Mouse (Mus musculus) midbrain, embryonic 15.5 days (tissue): ENCODE measurements at regions not wholly inside any gene's neighbourhood (a gene's known extent, or its start where the extent isn't known, plus 50 kb on each side); places are given as distances from the start of the nearest gene placed in this dataset.
A peak's percentile ranks its signal among the peaks of the same experiment; 100 is the strongest.
"Not testable (repeated sequence)": the region's sequence is repeated elsewhere in the genome, so short reads cannot be mapped to it uniquely, and the experiment has no call there.

Source experiments
- ATAC-seq: fragments of 200-750 bp; cut with Nextera tagmentation; replicated peaks from 2 replicates; pipeline ENCODE4 v1.8.0; 2017; ENCODE audit warnings: moderate TSS enrichment
- H3K27ac ChIP-seq: fragments of 300-500 bp; sonication (generic); 2 replicates; pipeline ENCODE4 v1.5.1; 2015; ENCODE audit warnings: mild to moderate bottlenecking, inconsistent platforms
- H3K27me3 ChIP-seq: fragments of 300-500 bp; sonication (generic); replicated peaks from 2 replicates; pipeline ENCODE4 v1.6.1; 2015; ENCODE audit warnings: inconsistent platforms
- H3K36me3 ChIP-seq: fragments of 300-500 bp; sonication (generic); replicated peaks from 2 replicates; pipeline ENCODE4 v1.6.1; 2015; ENCODE audit warnings: inconsistent platforms
- H3K4me1 ChIP-seq: fragments of 300-500 bp; sonication (generic); 2 replicates; pipeline ENCODE4 v1.6.1; 2015; ENCODE audit warnings: inconsistent platforms
- H3K4me2 ChIP-seq: fragments of 300-500 bp; sonication (generic); 2 replicates; pipeline ENCODE4 v1.6.1; 2015; ENCODE audit warnings: inconsistent platforms, mild to moderate bottlenecking, moderate library complexity
- H3K4me3 ChIP-seq: fragments of 300-500 bp; sonication (generic); 2 replicates; pipeline ENCODE4 v1.5.1; 2015; ENCODE audit warnings: mild to moderate bottlenecking, inconsistent platforms
- H3K9ac ChIP-seq: fragments of 300-500 bp; sonication (generic); 2 replicates; pipeline ENCODE4 v1.6.1; 2015; ENCODE audit warnings: mild to moderate bottlenecking, inconsistent platforms
- H3K9me3 ChIP-seq: fragments of 300-500 bp; sonication (generic); 2 replicates; pipeline ENCODE4 v1.6.1; 2016; ENCODE audit warnings: inconsistent platforms
- WGBS: fragments of 180-500 bp; shearing (Covaris S2); methylation state at CpG from one replicate; pipeline ENCODE4 v1.1.7; 2015; ENCODE audit warnings: mixed read lengths; 5-methylcytosine and 5-hydroxymethylcytosine counted together

DNA sequence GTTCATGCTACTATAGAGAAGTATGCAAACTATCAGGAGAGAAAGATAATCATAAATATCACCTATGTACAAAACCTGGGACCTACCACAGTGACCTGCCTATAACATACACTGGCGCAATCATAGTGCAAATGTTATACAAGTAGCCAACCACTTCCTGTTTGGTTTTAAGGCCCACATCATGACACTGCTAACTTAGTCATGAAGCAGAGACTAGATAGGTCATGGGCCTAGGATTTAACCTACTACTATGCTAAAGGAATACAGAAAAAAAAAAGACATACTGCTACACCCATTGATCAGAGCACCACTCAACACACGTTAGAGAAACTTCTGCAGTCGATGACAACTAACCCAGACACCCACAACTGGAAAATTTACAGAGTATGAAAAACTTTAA lies 498.6 kb upstream of the Acvr2a start:
- peaks cover 13% of the 10 kb centered on the region; the same call in 1 of the 2 replicates for H3K4me1 ChIP-seq
- ATAC-seq, result no peak
- no peak overlapping the region for H3K27ac ChIP-seq
- no peaks in the 10 kb centered on the region for H3K9me3 ChIP-seq
- H3K36me3 ChIP-seq, result no peaks in the 10 kb centered on the region
- H3K4me3 ChIP-seq, result no peak overlapping the region
- 95% methylated on average over 3 of the region's 3 CpGs for WGBS
- no peak overlapping the region for H3K9ac ChIP-seq
- no peak overlapping the region for H3K4me2 ChIP-seq
- no peaks in the 10 kb centered on the region for H3K27me3 ChIP-seq

DNA sequence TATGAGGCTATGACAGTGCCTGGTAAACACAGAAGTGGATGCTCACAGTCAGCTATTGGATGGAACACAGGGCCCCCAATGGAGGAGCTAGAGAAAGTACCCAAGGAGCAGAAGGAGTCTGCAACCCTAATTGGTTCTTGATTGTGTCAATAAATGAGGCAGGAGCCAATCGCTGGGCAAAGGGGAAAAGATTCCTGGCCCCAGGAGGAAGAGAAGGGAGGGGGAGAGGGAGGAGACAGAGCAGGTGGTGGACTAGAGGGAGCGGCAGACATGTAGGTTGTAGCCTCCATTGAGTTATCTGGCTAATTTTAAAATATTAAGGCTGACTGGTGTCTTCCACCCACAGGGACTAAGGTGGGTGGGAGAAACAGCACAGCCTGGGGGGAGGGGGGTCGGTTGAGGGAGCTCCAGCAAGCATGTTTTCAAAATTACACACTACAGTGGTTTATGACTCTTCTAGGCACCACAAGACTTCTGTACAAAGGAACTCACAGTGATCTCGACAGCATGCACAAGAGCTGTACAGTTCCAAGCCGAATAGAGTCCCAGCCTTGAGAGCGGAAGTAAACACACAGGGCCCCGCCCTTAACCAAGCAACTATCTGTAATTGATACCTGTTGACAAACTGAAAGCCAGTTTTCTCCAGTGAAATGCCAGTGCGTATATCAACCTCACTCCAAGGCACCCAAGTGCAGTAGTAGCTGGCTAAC lies 497.6 kb upstream of the Acvr2a start:
- H3K9ac ChIP-seq, result no peak overlapping the region
- no peaks in the 10 kb centered on the region for H3K36me3 ChIP-seq
- no peak for ATAC-seq
- H3K4me3 ChIP-seq, result no peak overlapping the region
- WGBS, result 90% methylated on average over 8 of the region's 8 CpGs
- no peak overlapping the region for H3K4me2 ChIP-seq
- H3K27ac ChIP-seq, result no peak overlapping the region
- H3K27me3 ChIP-seq, result no peaks in the 10 kb centered on the region
- no peaks in the 10 kb centered on the region for H3K9me3 ChIP-seq
- peaks cover 13% of the 10 kb centered on the region; the same call in 1 of the 2 replicates for H3K4me1 ChIP-seq

DNA sequence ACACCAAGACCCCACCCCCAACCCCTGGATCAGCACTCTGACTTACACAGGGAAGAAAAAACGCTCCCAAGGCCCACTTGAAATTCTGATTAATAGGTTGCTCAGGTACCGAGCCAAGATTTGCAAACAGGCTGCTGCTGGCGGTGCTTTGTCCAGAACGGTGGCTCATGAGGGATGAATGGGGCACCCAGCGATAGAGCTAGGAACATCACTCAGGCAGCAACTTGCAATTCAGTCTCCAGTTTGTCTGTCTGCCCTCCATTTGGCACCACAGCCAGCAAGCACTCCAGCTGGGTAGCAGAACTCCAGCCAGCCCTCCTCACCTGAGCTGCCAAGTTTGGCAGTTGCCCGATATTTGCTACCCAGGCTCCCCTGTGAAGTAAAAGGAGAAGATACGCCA lies 496.1 kb upstream of the Acvr2a start:
- no peak overlapping the region for H3K4me3 ChIP-seq
- peak; percentile 48; the same call in 1 of the 2 replicates for ATAC-seq
- no peak overlapping the region; the same call in 1 of the 2 replicates for H3K4me2 ChIP-seq
- no peaks in the 10 kb centered on the region for H3K27me3 ChIP-seq
- no peak overlapping the region for H3K27ac ChIP-seq
- H3K4me1 ChIP-seq, result peaks cover 13% of the 10 kb centered on the region; the same call in 1 of the 2 replicates
- no peaks in the 10 kb centered on the region for H3K36me3 ChIP-seq
- no peak overlapping the region for H3K9ac ChIP-seq
- 39% methylated on average over 7 of the region's 7 CpGs for WGBS
- H3K9me3 ChIP-seq, result no peaks in the 10 kb centered on the region

DNA sequence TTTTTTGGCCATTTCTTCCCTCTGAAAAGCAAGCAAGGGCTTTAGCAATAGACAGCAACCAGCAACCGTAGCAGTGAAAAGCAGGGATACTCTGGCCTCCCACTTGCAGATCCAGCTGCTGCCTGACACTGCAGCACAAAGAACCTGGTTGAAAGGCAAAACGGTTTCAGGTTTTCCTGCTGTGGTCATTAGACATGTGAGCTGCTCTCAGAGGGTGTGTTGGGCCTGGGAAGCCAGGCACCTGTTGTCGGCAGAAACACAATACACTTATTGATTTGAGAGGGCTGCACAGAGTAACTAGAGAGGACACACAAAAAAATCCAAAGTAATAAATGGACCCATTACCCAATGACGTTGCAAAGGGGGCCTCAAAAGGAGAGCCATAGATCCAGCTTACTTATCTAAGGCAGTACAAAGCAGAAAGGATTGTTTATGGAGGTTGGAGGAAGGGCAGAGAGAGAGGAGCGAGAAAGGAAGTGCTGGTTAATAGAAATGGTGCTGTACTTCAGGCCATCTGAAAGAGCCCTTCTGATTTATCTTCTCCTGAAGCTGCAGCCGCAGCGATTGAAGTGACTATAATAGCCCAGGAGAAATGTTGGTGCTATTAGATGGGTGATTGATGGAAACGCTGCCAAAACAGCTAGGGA lies 495.4 kb upstream of the Acvr2a start:
- ATAC-seq, result peak; percentile 62
- no peaks in the 10 kb centered on the region for H3K36me3 ChIP-seq
- H3K9ac ChIP-seq, result no peak overlapping the region
- no peak overlapping the region for H3K4me3 ChIP-seq
- no peak overlapping the region for H3K27ac ChIP-seq
- no peak overlapping the region for H3K4me2 ChIP-seq
- no peaks in the 10 kb centered on the region for H3K27me3 ChIP-seq
- peaks cover 13% of the 10 kb centered on the region; the same call in 1 of the 2 replicates for H3K4me1 ChIP-seq
- 38% methylated on average over 8 of the region's 8 CpGs for WGBS
- no peaks in the 10 kb centered on the region for H3K9me3 ChIP-seq

DNA sequence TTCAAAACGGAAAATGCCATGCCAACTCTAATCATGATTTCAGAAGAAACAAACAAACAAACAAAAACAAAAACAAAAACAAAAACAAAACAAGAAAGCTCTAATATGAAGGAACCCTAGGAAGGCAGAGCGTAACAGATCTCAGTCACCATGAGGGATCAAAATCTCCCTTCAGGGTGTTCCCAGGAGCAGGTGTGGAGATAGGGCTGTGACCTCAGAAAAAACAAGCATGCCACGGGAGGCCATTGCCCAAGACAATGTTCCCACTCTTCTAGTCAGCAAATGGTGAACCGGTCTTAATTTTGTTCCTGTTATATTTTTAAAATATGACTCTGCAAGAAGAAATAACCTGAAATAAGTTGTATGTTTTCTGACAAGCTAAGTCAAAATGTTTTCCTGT lies 492.4 kb upstream of the Acvr2a start:
- Histone ChIP-seq H3K36me3 (no peaks in the 10 kb centered on the region), H3K9me3 (no peaks in the 10 kb centered on the region), H3K27me3 (no peaks in the 10 kb centered on the region), H3K4me2 (no peak overlapping the region), H3K9ac (no peak overlapping the region), H3K27ac (no peak overlapping the region), H3K4me1 (peaks cover 13% of the 10 kb centered on the region; the same call in 1 of the 2 replicates), H3K4me3 (no peak overlapping the region)
- no peak for ATAC-seq
- 83% methylated on average over 4 of the region's 4 CpGs for WGBS

DNA sequence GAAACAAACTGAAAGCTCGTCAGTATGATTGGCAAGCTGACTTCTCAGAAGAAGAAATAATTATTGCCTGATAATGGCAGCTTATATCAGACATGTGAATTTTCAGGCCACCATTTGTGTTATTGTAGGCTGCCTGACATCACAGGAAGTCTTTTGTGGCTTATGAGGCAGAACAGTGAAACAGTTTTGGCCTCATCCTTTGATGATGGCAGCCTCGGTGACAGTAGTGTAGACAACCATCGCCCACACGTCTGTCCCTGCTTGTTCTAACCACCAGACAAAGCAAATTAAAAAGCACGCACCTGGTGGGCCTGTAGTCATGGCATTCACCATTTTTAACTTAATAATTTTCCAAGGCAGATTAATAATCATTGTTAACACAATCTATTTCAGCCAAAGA lies 491.6 kb upstream of the Acvr2a start:
- no peaks in the 10 kb centered on the region for H3K27me3 ChIP-seq

DNA sequence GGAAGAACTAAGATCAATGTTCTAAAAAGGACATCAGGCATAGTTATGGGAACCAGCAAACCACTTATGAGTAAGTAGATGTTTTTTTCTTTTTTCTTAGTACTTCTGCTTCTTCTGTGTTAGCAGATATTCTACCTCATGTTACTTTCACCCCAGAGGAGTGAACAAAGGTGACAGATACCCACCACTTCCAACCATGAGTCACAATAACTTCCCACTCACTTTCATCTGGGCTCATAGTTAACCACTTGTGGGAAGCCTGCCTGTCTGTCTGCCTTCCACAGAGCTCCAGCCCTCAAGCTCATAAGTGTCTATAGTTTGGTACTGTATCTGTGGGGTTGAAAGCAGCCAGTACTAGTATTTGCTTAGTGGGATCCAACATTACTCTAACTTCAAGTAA lies 485.7 kb upstream of the Acvr2a start:
- Histone ChIP-seq H3K36me3 (no peaks in the 10 kb centered on the region), H3K27me3 (no peaks in the 10 kb centered on the region), H3K9me3 (no peaks in the 10 kb centered on the region), H3K4me1 (0 out of 2 replicates have a peak, but pooled peaks cover 6% of the 10 kb centered on the region), H3K27ac (no peak overlapping the region), H3K4me2 (no peak overlapping the region), H3K9ac (no peak overlapping the region), H3K4me3 (no peak overlapping the region)
- ATAC-seq, result no peak

More for the DNA sequence above, 491.6 kb upstream of the Acvr2a start:
- H3K4me2 ChIP-seq, result no peak overlapping the region
- peaks cover 13% of the 10 kb centered on the region; the same call in 1 of the 2 replicates for H3K4me1 ChIP-seq
- H3K4me3 ChIP-seq, result no peak overlapping the region
- no peak for ATAC-seq
- H3K9me3 ChIP-seq, result no peaks in the 10 kb centered on the region
- no peaks in the 10 kb centered on the region for H3K36me3 ChIP-seq
- H3K27ac ChIP-seq, result no peak overlapping the region
- WGBS, result 71% methylated on average over 5 of the region's 5 CpGs
- H3K9ac ChIP-seq, result no peak overlapping the region

DNA sequence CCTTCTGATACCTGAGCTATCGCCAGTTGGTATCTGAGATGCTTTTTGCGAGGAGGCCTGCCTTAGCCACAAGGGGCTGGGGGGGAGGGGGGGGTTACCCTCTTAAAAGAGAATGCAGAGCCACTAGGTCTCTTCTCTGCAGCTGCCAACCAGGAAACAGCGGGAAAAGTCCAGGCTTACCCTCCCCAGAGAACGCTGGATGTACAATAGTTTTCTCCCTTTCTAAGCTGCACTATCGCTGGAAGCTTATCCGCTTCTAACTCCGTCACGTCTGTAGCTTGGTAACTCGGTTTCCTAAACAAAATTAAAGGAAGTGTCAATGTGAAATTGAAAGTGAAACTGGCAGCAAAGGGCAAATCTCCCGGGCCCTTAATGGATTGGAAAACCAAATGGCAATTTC lies 481.1 kb upstream of the Acvr2a start:
- 40% methylated on average over 10 of the region's 10 CpGs for WGBS
- Histone ChIP-seq H3K4me3 (no peak overlapping the region), H3K9ac (no peak overlapping the region), H3K27ac (no peak overlapping the region), H3K36me3 (no peaks in the 10 kb centered on the region), H3K9me3 (no peaks in the 10 kb centered on the region), H3K27me3 (no peaks in the 10 kb centered on the region), H3K4me1 (0 out of 2 replicates have a peak, but pooled peaks cover 6% of the 10 kb centered on the region), H3K4me2 (peak overlapping the region; percentile 20)
- ATAC-seq, result no peak

DNA sequence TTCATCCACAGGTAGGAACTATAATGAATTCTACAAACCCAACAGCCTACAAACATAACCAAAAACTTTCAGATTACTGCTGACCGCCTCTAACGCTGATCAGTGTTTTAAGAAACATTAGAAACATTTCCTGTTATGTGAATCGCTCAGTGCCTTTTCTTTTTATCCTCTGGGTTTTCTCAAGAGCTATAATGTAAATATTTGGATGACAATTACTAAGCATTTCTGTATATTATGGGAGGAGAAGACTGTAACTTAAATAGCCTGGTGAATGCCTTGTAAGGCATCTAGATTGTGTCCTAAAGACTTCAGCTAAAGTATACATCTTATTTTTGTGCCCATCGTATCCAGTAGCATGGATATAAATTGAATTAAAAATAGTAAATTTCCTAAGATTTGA lies 465.9 kb upstream of the Acvr2a start:
- no peak overlapping the region for H3K4me3 ChIP-seq
- no peak for ATAC-seq
- H3K36me3 ChIP-seq, result no peaks in the 10 kb centered on the region
- H3K4me1 ChIP-seq, result no peaks in the 10 kb centered on the region
- no peaks in the 10 kb centered on the region for H3K27me3 ChIP-seq
- H3K9ac ChIP-seq, result no peak overlapping the region
- H3K27ac ChIP-seq, result no peak overlapping the region
- WGBS, result 87% methylated on average over 4 of the region's 4 CpGs
- H3K4me2 ChIP-seq, result no peak overlapping the region
- H3K9me3 ChIP-seq, result no peaks in the 10 kb centered on the region

DNA sequence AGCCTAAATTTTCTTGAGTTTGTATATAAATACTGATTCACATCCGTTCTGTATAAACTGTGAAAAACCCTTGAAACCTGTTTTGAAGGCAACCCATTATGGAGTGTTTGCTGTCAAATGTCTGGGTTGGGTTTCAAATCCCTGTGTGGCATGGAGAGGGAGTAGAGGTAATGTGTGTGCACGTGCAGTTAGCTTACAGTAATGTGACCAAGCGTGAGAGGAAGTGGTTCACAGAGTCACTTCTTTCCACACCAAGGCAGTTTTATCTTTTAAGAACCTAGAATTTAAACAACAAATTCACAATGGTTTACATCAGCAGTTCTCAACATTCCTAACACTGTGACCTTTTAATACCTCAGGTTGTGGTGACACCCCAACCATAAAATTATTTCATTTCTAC lies 464.1 kb upstream of the Acvr2a start:
- no peak overlapping the region for H3K4me3 ChIP-seq
- no peak overlapping the region for H3K9ac ChIP-seq
- H3K9me3 ChIP-seq, result no peaks in the 10 kb centered on the region
- H3K4me1 ChIP-seq, result no peaks in the 10 kb centered on the region
- H3K27me3 ChIP-seq, result no peaks in the 10 kb centered on the region
- no peak overlapping the region for H3K27ac ChIP-seq
- no peaks in the 10 kb centered on the region for H3K36me3 ChIP-seq
- ATAC-seq, result no peak
- no peak overlapping the region for H3K4me2 ChIP-seq
- 81% methylated on average over 3 of the region's 3 CpGs for WGBS

DNA sequence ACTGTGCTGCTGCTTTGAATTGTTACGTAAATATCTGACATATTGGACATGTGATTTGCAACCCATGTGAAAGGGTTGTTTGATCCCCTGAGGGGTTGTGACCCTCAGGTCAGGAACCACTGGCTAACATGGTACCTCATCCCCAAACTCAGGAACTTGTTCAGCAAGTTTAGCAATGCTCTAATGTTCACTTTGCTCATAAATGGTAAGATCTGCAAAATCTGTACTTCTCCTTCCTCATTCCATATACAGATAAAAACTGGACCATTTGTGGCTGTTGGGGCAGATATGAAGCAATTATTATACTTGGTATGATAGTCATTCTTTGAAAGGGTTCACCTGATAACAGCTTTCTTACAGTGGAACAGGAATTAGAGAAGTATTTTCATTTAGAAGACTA lies 463.7 kb upstream of the Acvr2a start:
- H3K4me2 ChIP-seq, result no peak overlapping the region
- H3K36me3 ChIP-seq, result no peaks in the 10 kb centered on the region
- H3K27ac ChIP-seq, result no peak overlapping the region
- no peaks in the 10 kb centered on the region for H3K27me3 ChIP-seq
- H3K9ac ChIP-seq, result no peak overlapping the region
- H3K4me3 ChIP-seq, result no peak overlapping the region
- WGBS, result 89% methylated on average over 1 of the region's 1 CpGs
- no peaks in the 10 kb centered on the region for H3K9me3 ChIP-seq
- ATAC-seq, result no peak
- H3K4me1 ChIP-seq, result no peaks in the 10 kb centered on the region

DNA sequence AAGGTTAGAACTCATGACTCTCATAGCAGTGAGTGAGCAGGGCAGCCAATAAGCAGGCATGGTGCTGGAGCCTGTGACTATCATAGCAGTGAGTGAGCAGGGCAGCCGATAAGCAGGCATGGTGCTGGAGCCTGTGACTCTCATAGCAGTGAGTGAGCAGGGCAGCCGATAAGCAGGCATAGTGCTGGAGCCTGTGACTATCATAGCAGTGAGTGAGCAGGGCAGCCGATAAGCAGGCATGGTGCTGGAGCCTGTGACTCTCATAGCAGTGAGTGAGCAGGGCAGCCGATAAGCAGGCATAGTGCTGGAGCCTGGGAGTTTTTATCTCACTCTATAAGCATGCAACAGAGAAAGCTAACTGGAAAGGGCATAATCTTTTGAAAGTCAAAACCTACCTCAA lies 442.3 kb upstream of the Acvr2a start:
- H3K4me1 ChIP-seq, H3K4me3 ChIP-seq, H3K36me3 ChIP-seq, H3K27me3 ChIP-seq, H3K9ac ChIP-seq, H3K27ac ChIP-seq, H3K9me3 ChIP-seq, ATAC-seq, H3K4me2 ChIP-seq: not testable (repeated sequence)
- WGBS, result 85% methylated on average over 4 of the region's 4 CpGs

DNA sequence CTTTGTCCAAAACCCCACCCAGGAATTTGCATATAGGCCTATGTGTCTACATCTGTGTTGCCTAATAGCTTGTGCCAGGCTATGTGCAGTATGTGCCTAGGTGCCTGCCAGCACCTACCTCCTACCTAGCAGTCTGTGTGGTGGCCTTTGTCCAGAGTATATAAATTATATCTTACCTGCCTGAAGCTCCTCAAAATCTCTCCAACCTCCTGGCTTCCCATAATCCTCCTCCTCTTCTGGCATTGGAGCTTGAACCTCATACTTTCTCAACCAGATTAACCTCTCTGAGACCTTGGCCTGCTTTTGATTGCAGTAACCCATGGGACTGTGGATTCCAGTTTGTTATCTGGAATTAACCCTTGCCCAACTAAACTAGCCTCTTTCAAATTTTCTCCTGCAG lies 440.8 kb upstream of the Acvr2a start:
- H3K4me2 ChIP-seq, result no peak overlapping the region
- no peaks in the 10 kb centered on the region for H3K36me3 ChIP-seq
- no peaks in the 10 kb centered on the region for H3K9me3 ChIP-seq
- ATAC-seq, result no peak
- H3K9ac ChIP-seq, result no peak overlapping the region
- H3K27ac ChIP-seq, result no peak overlapping the region
- no peaks in the 10 kb centered on the region for H3K27me3 ChIP-seq
- H3K4me1 ChIP-seq, result no peaks in the 10 kb centered on the region
- no peak overlapping the region for H3K4me3 ChIP-seq
